Mouse (Mus musculus): Measurements from ENCODE around the gene Gm11639.

DNA sequence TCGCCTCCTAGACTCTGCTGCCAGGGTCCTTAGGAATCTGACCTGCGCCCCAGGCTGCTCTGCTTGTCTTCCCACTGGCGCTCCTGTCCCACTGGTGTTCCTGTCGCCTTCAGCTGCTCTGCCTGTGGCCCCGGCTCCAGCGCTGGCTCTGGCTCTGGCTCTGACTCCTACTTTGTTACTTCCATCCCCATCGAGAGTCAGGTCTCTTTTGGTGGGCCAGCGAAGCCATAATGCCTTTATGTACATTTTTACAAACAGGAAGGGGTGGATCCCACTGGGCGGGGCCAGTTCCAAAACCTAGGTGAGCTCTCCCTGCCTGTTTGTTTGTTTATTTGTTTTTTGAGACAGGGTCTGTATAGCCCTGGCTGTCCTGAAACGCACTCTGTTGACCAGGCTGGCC is 481.3 kb downstream of the Gm11639 start:
- TF ChIP-seq CTCF (IDR thresholded peaks at IDR 0.05; ENCODE audit: extremely low read depth, insufficient read length, insufficient replicate concordance, low read depth, low read length): no peak
- no peak for TF ChIP-seq POLR2A (IDR thresholded peaks at IDR 0.05; ENCODE audit: low read depth, low read length)
